Mouse (Mus musculus): ENCODE measurements at regions not wholly inside any gene's neighbourhood (a gene's known extent, or its start where the extent isn't known, plus 50 kb on each side); places are given as distances from the start of the nearest gene placed in this dataset.

GRCm38 (mm10) chr11:55772107-55772506 lies 164.1 kb upstream of the Glra1 start:
- Histone ChIP-seq H3K9ac (no peak overlapping the region), H3K27ac (no peak overlapping the region), H3K4me2 (no peak overlapping the region), H3K36me3 (ENCODE audit: poor library complexity, severe bottlenecking) (no peaks in the 10 kb centered on the region), H3K9me3 (replicated peaks) (no peaks in the 10 kb centered on the region), H3K27me3 (no peaks in the 10 kb centered on the region), H3K4me3 (no peak overlapping the region), H3K4me1 (no peaks in the 10 kb centered on the region)
- 81% methylated on average over 13 of the region's 13 CpGs for WGBS
- no peak for ATAC-seq

GRCm38 (mm10) chr11:55764846-55765245 lies 156.8 kb upstream of the Glra1 start:
- H3K9me3 ChIP-seq (replicated peaks): no peaks in the 10 kb centered on the region
- H3K4me2 ChIP-seq: no peak overlapping the region
- H3K9ac ChIP-seq: no peak overlapping the region
- no peak overlapping the region for H3K27ac ChIP-seq
- H3K27me3 ChIP-seq: no peaks in the 10 kb centered on the region
- H3K4me3 ChIP-seq: no peak overlapping the region
- H3K4me1 ChIP-seq: no peaks in the 10 kb centered on the region
- 100% methylated on average over 1 of the region's 1 CpGs for WGBS
- H3K36me3 ChIP-seq (ENCODE audit: poor library complexity, severe bottlenecking): no peaks in the 10 kb centered on the region
- no peak for ATAC-seq
